Mouse (Mus musculus) MEL (cell line): ENCODE measurements around the gene Ncf1. TPM values are rescaled to one million over a fixed set of nuclear protein-coding genes. Genes with fewer than 3 reads are reported as not detected.

Experiments
- DNase-seq: peaks from one replicate; pipeline ENCODE4 v3.0.0; 2011; ENCODE audit warnings: low read depth, low spot score
- H3K27ac ChIP-seq: 2 replicates; pipeline ENCODE4 v1.5.1; 2012; ENCODE audit warnings: low read depth, mild to moderate bottlenecking, control low read depth, low read length, moderate library complexity; ENCODE audit not compliant: control insufficient read depth
- H3K27me3 ChIP-seq, 2 experiments: fragments of 150-350 bp in 1 of 2; sonication (generic) in 1 of 2; 2 replicates each; pipeline ENCODE4 v1.6.1; 2012; ENCODE audit warnings: low read length in 2 of 2, mild to moderate bottlenecking in 2 of 2, improper control_type of control experiment in 1 of 2, moderate library complexity in 1 of 2; ENCODE audit not compliant: insufficient read depth in 2 of 2, control insufficient read depth in 1 of 2
- H3K36me3 ChIP-seq, 2 experiments: 2 replicates each; pipeline ENCODE4 v1.6.1; 2012 to 2014; ENCODE audit warnings: low read length in 2 of 2, improper control_type of control experiment in 1 of 2, inconsistent platforms in 1 of 2, mild to moderate bottlenecking in 1 of 2; ENCODE audit not compliant: insufficient read depth in 2 of 2, control insufficient read depth in 1 of 2
- H3K4me1 ChIP-seq, 2 experiments: fragments of 150-350 bp in 1 of 2; sonication (generic) in 1 of 2; 2 replicates each; pipeline ENCODE4 v1.6.1; 2012; ENCODE audit warnings: low read length in 2 of 2, improper control_type of control experiment in 1 of 2, mild to moderate bottlenecking in 1 of 2; ENCODE audit not compliant: insufficient read depth in 2 of 2, control insufficient read depth in 1 of 2
- H3K4me3 ChIP-seq, 2 experiments: fragments of 150-350 bp in 1 of 2; sonication (generic) in 1 of 2; 2 replicates each; pipeline ENCODE4 v1.5.1; 2012; ENCODE audit warnings: low read depth in 2 of 2, low read length in 2 of 2, mild to moderate bottlenecking in 2 of 2, moderate library complexity in 2 of 2, control low read depth in 1 of 2, improper control_type of control experiment in 1 of 2; ENCODE audit not compliant: control insufficient read depth in 1 of 2, insufficient read depth in 1 of 2
- H3K79me2 ChIP-seq: 2 replicates; pipeline ENCODE4 v1.6.1; 2012; ENCODE audit warnings: mild to moderate bottlenecking, low read length, moderate library complexity; ENCODE audit not compliant: control insufficient read depth, poor library complexity, insufficient read depth
- H3K9ac ChIP-seq: 2 replicates; pipeline ENCODE4 v1.6.1; 2012; ENCODE audit warnings: low read depth, mild to moderate bottlenecking, control low read depth, low read length, moderate library complexity; ENCODE audit not compliant: control insufficient read depth, poor library complexity, severe bottlenecking
- H3K9me3 ChIP-seq: fragments of 150-350 bp; sonication (generic); replicated peaks from 2 replicates; pipeline ENCODE4 v1.6.1; 2012; ENCODE audit warnings: mild to moderate bottlenecking, low read length, improper control_type of control experiment, moderate library complexity; ENCODE audit not compliant: insufficient read depth
- BHLHE40 ChIP-seq: IDR thresholded peaks from 2 replicates; pipeline ENCODE4 v1.6.1; 2012; ENCODE audit warnings: low read depth, mild to moderate bottlenecking, inconsistent platforms, low read length, improper control_type of control experiment, borderline replicate concordance
- CHD1 ChIP-seq: IDR thresholded peaks from 2 replicates; pipeline ENCODE4 v1.6.1; 2012; ENCODE audit warnings: low read depth, mild to moderate bottlenecking, inconsistent platforms, low read length, improper control_type of control experiment
- CHD2 ChIP-seq: IDR thresholded peaks from 2 replicates; pipeline ENCODE4 v1.6.1; 2011; ENCODE audit warnings: low read length, improper control_type of control experiment
- CTCF ChIP-seq, 3 experiments: IDR thresholded peaks in 2 of 3; conservative IDR thresholded peaks in 1 of 3; 2 replicates each; pipeline ENCODE4 v1.5.1; 2011 to 2012; ENCODE audit warnings: low read length in 3 of 3, low read depth in 2 of 3, mild to moderate bottlenecking in 2 of 3, improper control_type of control experiment in 1 of 3, inconsistent platforms in 1 of 3, mixed read lengths in 1 of 3, moderate library complexity in 1 of 3; ENCODE audit not compliant: control insufficient read depth in 1 of 3, insufficient read depth in 1 of 3, poor library complexity in 1 of 3, severe bottlenecking in 1 of 3
- E2F4 ChIP-seq: IDR thresholded peaks from 2 replicates; pipeline ENCODE4 v1.6.1; 2011; ENCODE audit warnings: low read depth, low read length, improper control_type of control experiment, borderline replicate concordance
- ELF1 ChIP-seq: IDR thresholded peaks from 2 replicates; pipeline ENCODE4 v1.6.1; 2014; ENCODE audit warnings: low read depth, mild to moderate bottlenecking, inconsistent platforms, low read length, improper control_type of control experiment, moderate library complexity
- EP300 ChIP-seq, 2 experiments: IDR thresholded peaks; 2 replicates each; pipeline ENCODE4 v1.6.1; 2011; ENCODE audit warnings: improper control_type of control experiment in 2 of 2, low read length in 2 of 2, low read depth in 1 of 2, mild to moderate bottlenecking in 1 of 2
- HCFC1 ChIP-seq: IDR thresholded peaks from 2 replicates; pipeline ENCODE4 v1.6.1; 2012; ENCODE audit warnings: low read depth, mild to moderate bottlenecking, inconsistent platforms, low read length, improper control_type of control experiment, moderate library complexity
- KAT2A ChIP-seq: conservative IDR thresholded peaks from 2 replicates; pipeline ENCODE4 v1.6.1; 2012; ENCODE audit warnings: low read depth, low read length, improper control_type of control experiment, inconsistent platforms
- MEF2A ChIP-seq: IDR thresholded peaks from 2 replicates; pipeline ENCODE4 v1.6.1; 2014; ENCODE audit warnings: low read depth, mild to moderate bottlenecking, inconsistent platforms, low read length, improper control_type of control experiment; ENCODE audit not compliant: poor library complexity, insufficient replicate concordance, severe bottlenecking; ENCODE audit errors: extremely low read depth
- MYC ChIP-seq: IDR thresholded peaks from 2 replicates; pipeline ENCODE4 v1.6.1; 2011; ENCODE audit warnings: low read depth, mild to moderate bottlenecking, low read length, improper control_type of control experiment, moderate library complexity
- NELFE ChIP-seq: IDR thresholded peaks from 2 replicates; pipeline ENCODE4 v1.6.1; 2011; ENCODE audit warnings: low read depth, low read length, improper control_type of control experiment
- POLR2A ChIP-seq, 2 experiments: IDR thresholded peaks; 2 replicates each; pipeline ENCODE4 v1.6.1; 2011 to 2012; ENCODE audit warnings: low read length in 2 of 2, mild to moderate bottlenecking in 2 of 2, control low read depth in 1 of 2, improper control_type of control experiment in 1 of 2, low read depth in 1 of 2, moderate library complexity in 1 of 2; ENCODE audit not compliant: control insufficient read depth in 1 of 2, insufficient read depth in 1 of 2, poor library complexity in 1 of 2
- RCOR1 ChIP-seq: IDR thresholded peaks from 2 replicates; pipeline ENCODE4 v1.6.1; 2012; ENCODE audit warnings: low read depth, mild to moderate bottlenecking, inconsistent platforms, low read length, improper control_type of control experiment
- SIN3A ChIP-seq: IDR thresholded peaks from 2 replicates; pipeline ENCODE4 v1.6.1; 2012; ENCODE audit warnings: low read length, improper control_type of control experiment, inconsistent platforms
- SMC3 ChIP-seq: IDR thresholded peaks from 2 replicates; pipeline ENCODE4 v1.6.1; 2011; ENCODE audit warnings: low read depth, low read length, improper control_type of control experiment
- TAL1 ChIP-seq: IDR thresholded peaks from 2 replicates; pipeline ENCODE4 v1.6.1; 2012; ENCODE audit warnings: mild to moderate bottlenecking, inconsistent platforms, low read length, moderate library complexity, mixed read lengths
- USF1 ChIP-seq: IDR thresholded peaks from 2 replicates; pipeline ENCODE4 v1.6.1; 2014; ENCODE audit warnings: low read depth, mild to moderate bottlenecking, inconsistent platforms, low read length, improper control_type of control experiment, moderate library complexity
- ZC3H11A ChIP-seq: IDR thresholded peaks from 2 replicates; pipeline ENCODE4 v1.6.1; 2012; ENCODE audit warnings: low read depth, mild to moderate bottlenecking, inconsistent platforms, low read length, improper control_type of control experiment
- ZNF384 ChIP-seq: IDR thresholded peaks from 2 replicates; pipeline ENCODE4 v1.6.1; 2012; ENCODE audit warnings: low read depth, mild to moderate bottlenecking, inconsistent platforms, low read length, improper control_type of control experiment
- polyA plus RNA-seq, 2 experiments: library from polyadenylated mRNA; stranded (reverse) in 1 of 2; unstranded in 1 of 2; fragments of >175 nt in 1 of 2; fragments of >200 nt in 1 of 2; gene quantifications; 2 replicates each; pipeline versions ENCODE4 v1.2.1 to v1.2.4; 2012; ENCODE audit warnings: low replicate concordance in 2 of 2, low read depth in 1 of 2; ENCODE audit not compliant: insufficient read length in 2 of 2, insufficient read depth in 1 of 2, missing spikeins in 1 of 2
- total RNA-seq: library from RNA; depleted of rRNA; stranded (reverse); fragments of 300-350 nt; gene quantifications from 2 replicates; pipeline ENCODE4 v1.2.3, GENCODE M21; 2012

The Ncf1 gene
- total and polyA plus RNA-seq, 3 experiments, result 0.58 to 3.3 TPM; not detected in 1

DNA sequence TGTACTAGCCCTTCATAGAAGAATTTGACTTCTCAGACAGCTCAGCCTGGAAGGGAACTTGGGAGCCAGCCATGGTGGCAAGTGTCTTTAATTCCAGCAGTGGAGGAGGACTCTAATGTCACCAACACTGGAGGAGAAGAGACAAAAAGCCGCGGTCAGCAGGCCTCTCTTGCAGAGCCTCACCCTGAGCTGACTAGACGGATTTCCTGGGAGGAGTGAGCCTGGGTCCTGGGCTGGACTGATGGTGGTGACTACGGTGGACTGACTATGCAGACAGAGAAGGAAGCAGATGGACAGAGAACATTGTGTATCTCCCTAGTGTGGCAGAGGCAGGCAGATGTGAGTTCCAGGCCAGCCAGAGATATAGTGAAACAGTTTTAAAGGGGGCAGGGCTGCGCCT, 2.0 kb upstream of the Ncf1 start:
- Histone ChIP-seq H3K9me3 (no peaks in the 10 kb centered on the region), H3K36me3 (peaks cover 0 to 2% of the 10 kb centered on the region in 2 experiments; a peak in 1 of 4 replicates), H3K79me2 (no peaks in the 10 kb centered on the region; the same call in 1 of the 2 replicates), H3K27ac (no peak overlapping the region), H3K4me3 (no peak overlapping the region), H3K9ac (no peak overlapping the region), H3K4me1 (peaks cover 2 to 19% of the 10 kb centered on the region in 2 experiments; a peak in 2 of 4 replicates), H3K27me3 (no peaks in the 10 kb centered on the region)
- no peak for DNase-seq
- TF ChIP-seq E2F4, result no peak
- TF ChIP-seq HCFC1, result no peak
- no peak for TF ChIP-seq CHD2
- TF ChIP-seq MYC, result no peak
- no peak for TF ChIP-seq ELF1
- TF ChIP-seq ZC3H11A, result no peak
- no peak for TF ChIP-seq NELFE
- no peak for TF ChIP-seq CHD1
- TF ChIP-seq SIN3A, result no peak
- TF ChIP-seq POLR2A (IDR thresholded peaks at IDR 0.05; ENCODE audit: control insufficient read depth in 1 of 2, insufficient read depth in 1 of 2, low read depth in 1 of 2, low read length in 2 of 2, poor library complexity in 1 of 2), result no peak
- TF ChIP-seq ZNF384, result no peak
- TF ChIP-seq BHLHE40, result no peak
- TF ChIP-seq MEF2A, result no peak
- TF ChIP-seq KAT2A, result no peak
- TF ChIP-seq CTCF (IDR thresholded peaks at IDR 0.05 in 2 of 3, conservative IDR thresholded peaks at IDR 0.05 in 1 of 3; ENCODE audit: control insufficient read depth in 1 of 3, insufficient read depth in 1 of 3, low read depth in 2 of 3, low read length in 3 of 3, poor library complexity in 1 of 3, severe bottlenecking in 1 of 3), result no peak
- TF ChIP-seq USF1, result no peak
- no peak for TF ChIP-seq EP300 (IDR thresholded peaks at IDR 0.05; ENCODE audit: low read depth in 1 of 2, low read length in 2 of 2)
- no peak for TF ChIP-seq SMC3

GRCm38 (mm10) chr5:134228249-134228638, 1.2 kb downstream of the Ncf1 start:
- no peak overlapping the region for H3K27ac ChIP-seq
- no peak for DNase-seq
- H3K4me3 ChIP-seq, result no peak overlapping the region
- peaks cover 2 to 19% of the 10 kb centered on the region in 2 experiments; a peak in 2 of 4 replicates for H3K4me1 ChIP-seq
- H3K27me3 ChIP-seq, result no peaks in the 10 kb centered on the region
- no peak for TF ChIP-seq RCOR1
- no peak for TF ChIP-seq NELFE
- no peak for TF ChIP-seq CTCF (IDR thresholded peaks at IDR 0.05 in 2 of 3, conservative IDR thresholded peaks at IDR 0.05 in 1 of 3; ENCODE audit: control insufficient read depth in 1 of 3, insufficient read depth in 1 of 3, low read depth in 2 of 3, low read length in 3 of 3, poor library complexity in 1 of 3, severe bottlenecking in 1 of 3)
- TF ChIP-seq TAL1, result no peak
- no peak for TF ChIP-seq SMC3
- TF ChIP-seq, all 39 proteins: peak for 0
- Histone ChIP-seq H3K79me2 (no peaks in the 10 kb centered on the region; the same call in 1 of the 2 replicates), H3K9me3 (no peaks in the 10 kb centered on the region), H3K9ac (no peak overlapping the region), H3K36me3 (peaks cover 0 to 2% of the 10 kb centered on the region in 2 experiments; a peak in 1 of 4 replicates)
